Mouse (Mus musculus) kidney, postnatal 36 days (tissue): ENCODE results near the gene Stom.
A peak's percentile ranks its signal among the peaks of the same experiment; 100 is the strongest.

Source experiments
- DNase-seq, 2 experiments: peaks; one replicate each; pipeline ENCODE4 v3.0.0; 2021 to 2022; ENCODE audit warnings: mixed read lengths in 2 of 2

Gene Stom

DNA sequence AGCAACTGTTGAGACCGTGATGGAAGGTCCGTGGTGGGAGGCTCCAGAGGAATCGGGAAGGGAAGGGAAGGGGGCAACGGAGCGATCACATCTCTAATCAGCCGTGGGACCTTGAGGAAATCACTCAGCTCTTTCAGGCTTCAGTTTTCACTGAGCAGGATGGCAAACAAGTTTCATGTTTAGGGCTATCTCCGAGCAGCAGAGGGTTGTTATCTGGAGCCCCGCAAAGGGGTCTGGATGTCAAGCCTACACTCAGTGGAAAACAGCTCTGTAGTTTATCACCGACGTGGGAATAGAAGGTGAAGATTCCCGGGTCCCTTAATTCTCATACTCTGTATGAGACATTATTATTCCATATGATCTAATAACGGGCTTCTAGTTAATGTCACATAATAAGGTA is 18.4 kb downstream of the Stom start:
- DNase-seq, result no peak

DNA sequence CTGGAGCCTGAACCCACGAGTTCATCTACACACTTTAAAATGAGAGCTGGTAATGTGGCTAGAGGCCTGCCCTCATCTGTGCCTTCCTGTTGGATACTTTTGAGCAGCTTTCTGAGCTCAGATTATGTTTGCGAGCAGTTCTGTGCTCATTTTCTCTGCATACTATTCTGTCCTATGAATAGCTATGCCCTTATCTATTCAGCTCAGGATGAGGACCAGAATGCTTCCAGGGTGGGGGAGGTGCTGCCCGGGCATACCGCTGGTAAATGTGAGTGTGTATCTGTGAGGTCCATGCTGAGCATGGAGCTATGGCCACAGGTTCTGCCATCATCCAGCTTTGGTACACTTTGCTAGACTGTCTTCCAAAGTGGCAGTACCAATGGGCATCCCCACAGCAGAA is 19.2 kb downstream of the Stom start:
- DNase-seq, result no peak

GRCm38 (mm10) chr2:35314300-35314699 is 22.5 kb downstream of the Stom start:
- DNase-seq, result no peak

GRCm38 (mm10) chr2:35309906-35310493 is 26.8 kb downstream of the Stom start:
- no peak for DNase-seq

DNA sequence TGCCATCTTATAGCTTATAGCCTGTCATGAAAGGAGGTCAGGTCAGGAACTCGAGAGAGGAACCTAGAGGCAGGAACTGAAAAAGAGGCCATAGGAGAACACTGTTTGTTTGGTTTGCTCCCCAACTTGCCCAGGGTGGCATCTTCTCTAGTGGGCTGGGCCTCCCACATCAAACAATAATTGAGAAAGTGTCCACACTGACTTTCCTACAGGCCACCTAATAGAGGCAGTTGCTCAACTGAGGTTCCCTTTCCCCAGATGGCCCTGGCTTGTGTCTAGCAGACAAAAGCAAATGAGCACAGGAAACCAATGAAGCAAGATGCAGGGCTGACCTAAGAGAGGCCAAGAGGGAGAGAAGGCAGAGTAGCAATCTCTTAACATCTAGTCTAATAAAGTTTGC is 28.6 kb downstream of the Stom start:
- no peak for DNase-seq

DNA sequence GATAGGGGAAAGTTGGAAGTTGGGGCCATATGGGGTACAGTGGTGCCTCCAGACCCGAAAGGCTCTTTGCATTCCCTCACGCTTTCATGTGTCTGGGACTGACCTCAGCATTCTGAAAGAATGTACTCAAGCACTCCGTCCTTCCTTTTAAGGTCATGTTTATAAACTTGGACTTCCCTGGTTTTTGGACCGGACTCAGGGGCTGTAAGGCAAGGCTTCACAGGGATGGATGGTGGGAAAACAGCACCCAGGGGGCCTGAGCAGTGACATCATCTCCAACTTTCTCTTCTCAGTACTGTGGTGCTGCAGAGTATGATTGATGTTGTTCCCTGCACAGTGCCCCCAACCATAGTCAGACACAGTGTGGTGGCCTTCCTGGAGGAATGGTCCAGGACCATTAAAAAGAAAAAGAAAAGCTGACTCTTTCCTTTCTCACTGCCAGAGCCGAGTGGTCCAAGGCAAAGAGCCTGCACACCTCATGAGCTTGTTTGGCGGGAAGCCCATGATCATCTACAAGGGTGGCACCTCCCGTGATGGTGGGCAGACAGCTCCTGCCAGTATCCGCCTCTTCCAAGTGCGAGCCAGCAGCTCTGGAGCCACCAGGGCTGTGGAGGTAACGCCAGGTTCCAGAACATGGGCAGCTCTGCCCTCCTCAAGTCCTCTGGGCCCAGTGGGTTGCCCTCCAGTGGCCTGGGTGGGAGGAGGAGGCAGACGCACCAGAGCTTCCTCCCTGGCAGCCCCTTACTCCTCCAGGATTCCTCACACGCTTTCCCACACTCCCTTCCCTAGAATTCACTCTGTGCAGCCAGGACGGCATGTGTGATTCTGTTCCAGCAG is 34.5 kb downstream of the Stom start:
- DNase-seq, result no peak

DNA sequence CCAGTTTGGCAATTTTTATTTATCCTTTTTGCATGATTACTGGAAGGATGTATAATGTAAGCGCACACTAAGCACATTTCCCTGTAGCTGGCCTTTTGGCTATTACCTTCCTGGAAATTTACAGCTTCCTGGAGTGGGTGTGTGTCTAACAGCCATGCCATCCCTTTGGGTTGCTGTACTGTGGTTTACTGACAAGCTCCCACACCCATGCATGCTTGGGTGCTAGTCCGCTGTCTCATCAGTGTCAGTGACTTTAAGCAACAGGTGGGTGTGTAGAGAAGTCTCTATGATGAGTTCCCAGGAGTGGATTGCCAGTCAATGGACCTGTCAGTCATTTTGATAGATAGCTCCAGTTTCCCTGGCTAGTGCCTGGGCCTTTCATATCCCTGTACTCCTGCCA is 37.3 kb downstream of the Stom start:
- no peak for DNase-seq

GRCm38 (mm10) chr2:35297703-35298332 is 39.0 kb downstream of the Stom start:
- DNase-seq, result peak; percentile 75 to 82

DNA sequence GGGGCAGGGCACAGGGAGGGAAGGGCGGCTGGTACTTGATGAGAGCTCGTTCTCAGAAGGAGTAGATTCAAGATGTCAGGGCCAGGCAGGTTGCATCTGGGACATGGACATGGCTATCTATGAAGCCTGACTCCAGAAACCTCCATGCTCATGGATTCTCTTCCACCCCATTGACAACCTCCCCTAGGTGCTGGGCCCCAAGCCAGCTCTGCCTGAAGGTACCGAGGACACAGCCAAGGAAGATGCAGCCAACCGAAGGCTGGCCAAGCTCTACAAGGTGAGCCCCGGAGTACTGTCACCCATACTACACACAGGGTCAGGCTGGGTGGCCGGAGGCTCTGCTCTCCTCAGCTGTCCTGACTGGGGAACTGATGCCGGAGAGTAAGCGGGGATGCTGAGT is 43.5 kb downstream of the Stom start:
- DNase-seq, result no peak

- DNase-seq, result no peak
These were observed 44.1 kb downstream of the Stom start for GRCm38 (mm10) chr2:35292700-35293099.

DNA sequence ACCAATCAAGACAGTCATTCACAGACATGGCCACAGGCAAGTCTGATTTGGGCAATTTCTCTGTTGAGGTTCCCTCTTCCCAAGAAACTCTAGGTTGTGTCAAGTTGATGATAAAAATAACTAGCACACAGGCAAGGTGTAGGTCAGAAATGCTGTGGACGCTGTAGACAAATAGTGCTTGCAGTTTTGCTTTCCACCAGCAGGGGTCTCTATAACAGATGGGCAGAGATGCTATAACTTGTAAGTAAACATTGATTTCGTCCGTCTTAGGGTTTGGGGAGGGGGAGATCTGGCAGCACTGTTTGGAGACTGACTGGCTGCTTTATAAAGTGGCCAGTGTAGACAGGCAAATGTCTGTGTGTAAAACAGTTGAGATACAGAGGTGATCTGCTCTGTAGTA is 44.9 kb downstream of the Stom start:
- DNase-seq, result peak; percentile 33 to 81

DNA sequence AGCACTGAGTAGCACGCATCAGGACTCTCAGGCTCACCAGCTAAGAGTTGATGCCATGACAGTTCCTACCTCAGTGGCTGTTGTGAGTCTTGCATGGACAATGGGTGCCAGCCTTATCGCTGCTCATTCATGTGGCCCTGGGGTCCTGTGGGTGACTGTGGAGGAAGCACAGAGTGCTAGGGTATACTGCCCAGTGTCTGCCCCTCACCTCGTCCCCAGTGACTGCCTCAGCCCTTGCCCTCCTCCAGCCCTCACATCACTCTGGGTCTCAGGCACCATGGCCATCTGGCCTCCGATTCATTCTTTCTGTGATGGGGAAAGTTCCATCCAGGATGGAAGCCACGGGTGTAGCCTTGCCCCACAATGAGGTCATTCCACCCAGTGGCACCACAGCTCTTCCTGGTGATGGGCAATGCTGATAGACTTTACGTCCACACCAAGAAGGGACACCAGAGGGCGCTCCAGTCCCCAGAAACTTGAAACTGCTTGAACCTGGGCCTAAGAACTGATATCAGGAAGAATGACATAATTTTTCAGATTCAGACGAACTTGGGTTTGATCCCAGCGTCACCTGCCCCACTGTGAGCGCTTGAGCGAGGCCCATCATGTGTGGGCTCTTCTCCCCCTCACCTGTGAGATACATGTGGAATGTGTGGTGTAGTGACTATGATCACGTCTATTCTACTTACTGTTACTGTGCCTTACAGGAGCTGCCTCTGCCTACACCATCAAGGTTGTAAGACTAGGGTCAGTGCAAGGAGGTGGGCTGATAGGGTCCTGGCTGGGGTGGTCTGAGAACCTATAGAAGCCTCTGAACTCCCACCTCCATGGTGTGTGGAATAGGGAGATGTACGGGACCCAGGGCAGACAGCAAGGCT is 47.8 kb downstream of the Stom start:
- peak; percentile 67 to 89 for DNase-seq

- no peak for DNase-seq
These were observed 49.7 kb downstream of the Stom start for GRCm38 (mm10) chr2:35287017-35287620.

- DNase-seq, result no peak
These were observed 51.6 kb downstream of the Stom start for GRCm38 (mm10) chr2:35285209-35285608.

GRCm38 (mm10) chr2:35283997-35284396 is 52.8 kb downstream of the Stom start:
- no peak for DNase-seq

DNA sequence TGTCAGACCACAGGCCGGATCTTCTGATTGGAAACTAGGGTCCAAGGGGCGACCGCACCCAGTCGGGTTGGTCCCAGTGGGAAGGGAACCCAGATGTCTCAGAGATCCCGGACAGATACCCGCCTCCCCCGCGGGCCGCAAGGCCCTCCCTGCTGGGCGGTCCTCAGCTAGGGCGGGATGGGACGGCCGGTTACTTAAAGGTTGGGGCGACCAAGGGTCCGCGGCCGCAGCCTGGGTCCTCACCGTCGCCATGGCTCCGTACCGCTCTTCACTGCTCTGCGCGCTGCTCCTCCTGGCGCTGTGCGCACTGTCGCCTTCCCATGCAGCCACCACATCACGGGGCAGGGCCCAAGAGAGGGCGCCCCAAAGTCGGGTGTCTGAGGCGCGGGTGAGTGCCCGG is 54.6 kb downstream of the Stom start:
- DNase-seq, result peak; percentile 28 to 55

DNA sequence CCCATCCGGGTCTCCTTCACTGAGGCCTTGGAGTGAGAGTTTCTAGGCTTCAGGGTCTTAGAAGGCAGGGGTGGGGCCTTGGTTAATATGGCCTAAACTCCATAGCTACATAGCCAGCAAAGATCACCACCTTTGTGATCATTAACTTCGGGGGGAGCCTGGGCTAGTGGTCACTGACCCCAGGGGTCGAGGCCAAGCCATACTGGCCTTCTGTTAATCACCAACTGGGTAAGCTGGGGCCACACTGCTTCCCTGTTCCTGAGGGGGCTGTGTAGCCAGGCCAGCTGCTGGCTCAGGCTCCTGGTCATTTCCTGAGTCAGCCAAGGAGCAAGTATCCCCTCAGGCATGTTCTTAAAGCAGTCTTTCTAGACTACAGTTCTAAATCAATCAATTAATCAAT is 56.8 kb downstream of the Stom start:
- peak; percentile 50 to 78 for DNase-seq

GRCm38 (mm10) chr2:35278371-35279210 is 58.2 kb downstream of the Stom start:
- no peak for DNase-seq

DNA sequence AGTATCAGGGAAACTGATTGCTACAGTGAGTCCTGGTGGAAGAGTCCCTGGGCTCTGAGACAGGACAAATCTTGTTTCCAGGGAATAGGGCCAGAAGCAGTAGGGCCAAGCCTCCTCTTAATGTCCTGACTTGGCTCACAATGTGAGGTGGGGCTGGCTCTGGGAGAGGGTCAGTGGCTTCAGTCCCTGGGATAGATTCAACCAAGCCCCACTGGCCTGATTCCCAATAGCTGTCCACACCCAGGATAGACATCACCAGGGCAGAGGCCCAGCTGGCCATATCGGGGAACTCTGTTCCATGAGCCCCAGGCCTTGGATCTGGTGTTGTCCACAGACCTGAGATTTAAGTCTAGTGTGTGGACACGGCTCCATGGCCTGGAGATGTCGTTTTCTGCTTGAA is 59.1 kb downstream of the Stom start:
- DNase-seq, result no peak

GRCm38 (mm10) chr2:35273536-35273935 is 63.2 kb downstream of the Stom start:
- peak; percentile 34 to 54 for DNase-seq

DNA sequence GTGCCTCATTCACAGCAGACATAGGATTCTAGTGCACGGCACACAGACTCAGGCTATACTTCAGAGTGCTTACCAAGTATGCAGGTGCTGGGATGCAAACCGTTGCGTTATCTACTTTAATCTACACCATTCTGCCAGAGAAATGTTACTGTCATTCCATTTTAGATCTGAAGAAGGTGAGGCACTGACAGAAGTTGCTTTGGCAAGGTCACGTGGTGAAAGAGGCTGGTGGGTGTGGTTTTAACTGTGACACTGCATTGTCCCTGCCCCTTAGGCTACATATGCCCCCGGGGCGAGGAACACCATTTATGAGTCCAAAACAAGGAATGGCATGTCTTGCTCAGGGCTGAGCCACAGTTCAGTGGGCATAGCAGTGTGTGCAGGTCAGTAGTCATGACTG is 63.9 kb downstream of the Stom start:
- no peak for DNase-seq

GRCm38 (mm10) chr2:35271817-35272216 is 65.0 kb downstream of the Stom start:
- peak in 1 of 2 experiments; percentile 30 for DNase-seq
